Mouse (Mus musculus) thymus, adult 2 months (tissue): ENCODE data around the gene Ccdc152.

Source experiments
- CTCF ChIP-seq: fragments of 200-500 bp; IDR thresholded peaks from 2 replicates; pipeline ENCODE4 v1.5.1; 2012; ENCODE audit warnings: mild to moderate bottlenecking, control low read depth, low read length, moderate library complexity, borderline replicate concordance; ENCODE audit not compliant: control insufficient read depth, poor library complexity, insufficient read depth; ENCODE audit errors: extremely low read depth
- POLR2A ChIP-seq: fragments of 200-500 bp; IDR thresholded peaks from 2 replicates; pipeline ENCODE4 v1.6.1; 2012; ENCODE audit warnings: mild to moderate bottlenecking, low read length, control low read depth, moderate library complexity; ENCODE audit not compliant: control insufficient read depth, poor library complexity, insufficient read depth; ENCODE audit errors: extremely low read depth

GRCm38 (mm10) chr15:3300361-3301100 is 2.8 kb downstream of the Ccdc152 start:
- TF ChIP-seq CTCF (no peak), POLR2A (no peak)
